ENCODE assay signal across 9 mouse cellular contexts in the genomic region with DNA sequence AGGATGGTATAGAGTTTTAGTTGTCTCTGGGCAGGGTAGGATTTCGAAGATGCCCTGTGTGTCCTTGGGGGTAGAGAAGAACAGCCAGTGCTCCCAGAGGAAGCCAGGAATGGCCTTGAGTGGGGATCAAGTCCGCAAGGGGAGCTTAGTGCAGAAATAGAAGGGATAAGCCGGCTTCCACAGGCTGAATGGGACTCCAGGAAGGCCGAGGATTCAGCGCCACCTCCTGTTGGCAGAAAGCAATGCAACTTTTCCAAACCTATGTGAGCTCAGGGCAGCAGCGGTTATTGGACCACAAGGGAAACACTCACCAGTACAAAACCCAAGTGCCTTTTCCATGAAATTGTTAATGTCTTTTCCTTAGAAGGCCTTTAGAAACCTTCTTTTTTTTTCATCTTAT. TPM values are rescaled to one million over a fixed set of nuclear protein-coding genes. Genes with fewer than 3 reads are reported as not detected.
DNase-seq lines count a peak whose midpoint lies in the region; ATAC-seq and TF ChIP-seq lines count a peak whose summit lies in the region.
"Had no signal": no experiment of that assay in that cellular context is flagged by ENCODE, and none has a peak within 500 bp of the region (broad histone marks: within the 10 kb centered on the region; RNA-seq: fewer than 3 reads in every experiment).

No protein-coding gene starts in this region.

- TF ChIP-seq POLR2A in olfactory bulb, adult 2 months (IDR thresholded peaks at IDR 0.05; ENCODE audit: insufficient read depth, low read depth, low read length), result no peak

- H3K36me3 ChIP-seq in kidney, embryonic 15.5 days, result no peaks in the 10 kb centered on the region
- no peaks in the 10 kb centered on the region for H3K36me3 ChIP-seq in limb, embryonic 11.5 days (ENCODE audit: control insufficient read depth, insufficient read depth, low read length)
- H3K36me3 ChIP-seq: neural tube, embryonic 12.5 days had no signal

- no peak overlapping the region for H3K27ac ChIP-seq in kidney, embryonic 15.5 days
- no peak overlapping the region for H3K27ac ChIP-seq in limb, embryonic 11.5 days (replicated peaks; ENCODE audit: low read depth, low read length)
- peak overlapping the region; percentile 79; the same call in 1 of the 2 replicates for H3K27ac ChIP-seq in olfactory bulb, adult 2 months (ENCODE audit: insufficient read depth, low read depth, low read length)
- H3K27ac ChIP-seq: neural tube, embryonic 12.5 days had no signal

- WGBS in kidney, embryonic 15.5 days, result 7% methylated on average over 6 of the region's 6 CpGs
- WGBS in limb, embryonic 11.5 days, result 12% methylated on average over 6 of the region's 6 CpGs
- WGBS in olfactory bulb, adult 2 months, result 7% methylated on average over 6 of the region's 6 CpGs

- peak; percentile 59 for ATAC-seq in granulocyte monocyte progenitor cell, adult 5-6 weeks (replicated peaks; ENCODE audit: poor library complexity, severe bottlenecking)
- ATAC-seq in kidney, embryonic 15.5 days (replicated peaks; ENCODE audit: low FRiP score), result 0 out of 2 replicates have a peak, but pooled peaks have one; percentile 54
- no peak for ATAC-seq in limb, embryonic 11.5 days (ENCODE audit: insufficient number of reproducible peaks, low FRiP score, low TSS enrichment, low read depth)

- H3K4me2 ChIP-seq in kidney, embryonic 15.5 days, result no peak overlapping the region
- H3K4me2 ChIP-seq in limb, embryonic 11.5 days (ENCODE audit: low read depth, severe bottlenecking), result no peak overlapping the region
- H3K4me2 ChIP-seq: neural tube, embryonic 12.5 days had no signal

- H3K27me3 ChIP-seq in kidney, embryonic 15.5 days, result peaks cover 13% of the 10 kb centered on the region
- peaks cover 3% of the 10 kb centered on the region; the same call in 1 of the 2 replicates for H3K27me3 ChIP-seq in limb, embryonic 11.5 days (ENCODE audit: control insufficient read depth, insufficient read depth, low read length)
- H3K27me3 ChIP-seq: neural tube, embryonic 12.5 days had no signal

- H3K9me3 ChIP-seq in kidney, embryonic 15.5 days (replicated peaks), result no peaks in the 10 kb centered on the region
- no peaks in the 10 kb centered on the region for H3K9me3 ChIP-seq in limb, embryonic 11.5 days (ENCODE audit: control insufficient read depth, low read length)
- H3K9me3 ChIP-seq: neural tube, embryonic 12.5 days had no signal

- no peak overlapping the region for H3K9ac ChIP-seq in kidney, embryonic 15.5 days
- no peak overlapping the region for H3K9ac ChIP-seq in limb, embryonic 11.5 days (ENCODE audit: low read length)
- H3K9ac ChIP-seq: neural tube, embryonic 12.5 days had no signal

- no peak overlapping the region for H3K4me3 ChIP-seq in kidney, embryonic 15.5 days (replicated peaks)
- no peak overlapping the region for H3K4me3 ChIP-seq in limb, embryonic 11.5 days (ENCODE audit: low read depth, low read length)
- peak overlapping the region; percentile 36 for H3K4me3 ChIP-seq in olfactory bulb, adult 2 months (ENCODE audit: insufficient read depth, low read depth, low read length)
- H3K4me3 ChIP-seq: neural tube, embryonic 12.5 days had no signal

- TF ChIP-seq CTCF in olfactory bulb, adult 2 months (IDR thresholded peaks at IDR 0.05; ENCODE audit: insufficient read depth, low read depth, low read length), result peak; percentile 67

- peaks cover 13% of the 10 kb centered on the region for H3K4me1 ChIP-seq in kidney, embryonic 15.5 days
- peaks cover 6% of the 10 kb centered on the region for H3K4me1 ChIP-seq in limb, embryonic 11.5 days (ENCODE audit: control insufficient read depth, insufficient read depth, low read length)
- H3K4me1 ChIP-seq in olfactory bulb, adult 2 months (ENCODE audit: control insufficient read depth, insufficient read depth, low read length), result peaks cover 13% of the 10 kb centered on the region

- peak; percentile 49 for DNase-seq in 416B (ENCODE audit: low read depth)
- DNase-seq in adrenal gland, adult 8-10 months, result peak; percentile 66
- DNase-seq in embryo, embryonic 11.5 days (ENCODE audit: low read depth, low spot score), result peak; percentile 68
- DNase-seq in limb, embryonic 11.5 days (ENCODE audit: low spot score), result peak; percentile 89
- DNase-seq in urinary bladder, postnatal 4 days (ENCODE audit: low spot score in 2 of 2), result peak; percentile 72 to 84

RNA-seq across cellular contexts. Expression of gene Sntg2, which starts 3.4 kb away (rescaled TPM):
- under 1 TPM; 0.35 to 0.56 (median 0.47) TPM for total RNA-seq in adrenal gland, adult 8-10 months (2022)
- not detected in 2 replicates for total RNA-seq in granulocyte monocyte progenitor cell, adult 5-6 weeks (2014; fragmentation: Nextera tagmentation)
- total RNA-seq in granulocyte monocyte progenitor cell, adult 5-6 weeks (2017), result not detected in 2 replicates
- 5.3 and 5.4 TPM in 2 replicates for polyA plus RNA-seq in kidney, embryonic 15.5 days (2015; fragmentation: Nextera tagmentation; extraction: Ambion mirVana)
- polyA plus RNA-seq in limb, embryonic 11.5 days (2014; fragmentation: Nextera tagmentation; extraction: Ambion mirVana), result 2.0 and 2.2 TPM in 2 replicates
- polyA plus RNA-seq in olfactory bulb, adult 2 months (2012; ENCODE audit: insufficient read depth, insufficient read length, low replicate concordance, missing spikeins), result not detected in 2 replicates
